Mouse (Mus musculus) liver, postnatal 0 days (tissue): ENCODE results near the gene Tmx2.

Experiments used
- CTCF ChIP-seq: sonication (generic); IDR thresholded peaks from 2 replicates; pipeline ENCODE4 v1.5.1; 2016; ENCODE audit warnings: antibody characterized with exemption, low read depth
- EP300 ChIP-seq: IDR thresholded peaks from 2 replicates; pipeline ENCODE4 v1.6.1; 2016; ENCODE audit warnings: antibody characterized with exemption, low read depth, mild to moderate bottlenecking

GRCm38 (mm10) chr2:84727172-84727858 is 48.4 kb upstream of the Tmx2 start, which contains the start of gene Clp1:
- 0 out of 2 replicates have a peak, but pooled peaks have one; percentile 8 for TF ChIP-seq CTCF
- TF ChIP-seq EP300 = peak; percentile 47; the same call in 1 of the 2 replicates
